Mouse (Mus musculus): ENCODE data around the gene Stx6. TPM values are rescaled to one million over a fixed set of nuclear protein-coding genes. Genes with fewer than 3 reads are reported as not detected.

Stx6 gene
- polyA plus RNA-seq, 1 experiment from 2014 or later: 9.0 TPM

DNA sequence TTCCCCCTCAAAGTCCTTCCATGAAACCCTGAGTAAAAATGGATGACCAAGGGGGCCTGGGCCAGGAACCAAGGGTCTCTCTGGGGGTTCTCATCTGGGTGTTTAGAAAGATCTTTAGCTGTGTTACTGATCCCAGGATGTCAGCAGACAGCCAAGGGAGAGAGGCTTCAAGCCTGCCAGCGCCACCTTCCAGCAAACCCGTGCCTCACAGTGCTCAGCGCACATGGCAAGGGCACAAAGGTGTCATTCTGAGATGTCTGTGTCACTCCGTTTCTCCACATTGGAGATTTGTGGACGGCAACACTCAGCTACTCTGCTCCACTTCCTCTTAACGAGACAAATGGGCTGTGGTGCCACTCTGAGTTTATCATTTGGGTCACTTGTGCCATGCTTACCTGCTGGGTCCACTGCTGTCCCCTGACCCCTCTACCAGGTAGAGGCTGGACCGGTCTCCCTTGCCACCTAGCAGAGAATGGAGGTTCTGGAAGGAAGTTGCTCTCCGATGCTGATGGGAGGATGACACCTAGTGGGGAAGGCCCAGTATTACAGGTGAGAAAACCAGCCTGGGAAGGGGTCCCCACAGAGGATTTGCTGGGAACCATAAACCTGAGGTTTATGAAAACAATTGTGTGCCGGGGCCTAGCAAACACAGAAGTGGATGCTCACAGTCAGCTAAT lies 59.5 kb downstream of the Stx6 start:
- ATAC-seq (ENCODE audit: insufficient read depth): no peak
- no peak overlapping the region for H3K4me2 ChIP-seq
- WGBS (ENCODE audit: insufficient replicate concordance): 38% methylated on average over 9 of the region's 9 CpGs
- no peak overlapping the region for H3K27ac ChIP-seq (replicated peaks)
- no peaks in the 10 kb centered on the region for H3K4me1 ChIP-seq (replicated peaks)
- H3K9ac ChIP-seq: no peak overlapping the region
- H3K36me3 ChIP-seq (replicated peaks): no peaks in the 10 kb centered on the region
- no peak overlapping the region for H3K4me3 ChIP-seq (replicated peaks)
- no peaks in the 10 kb centered on the region for H3K9me3 ChIP-seq (replicated peaks)
- H3K27me3 ChIP-seq: no peaks in the 10 kb centered on the region; the same call in 1 of the 2 replicates

DNA sequence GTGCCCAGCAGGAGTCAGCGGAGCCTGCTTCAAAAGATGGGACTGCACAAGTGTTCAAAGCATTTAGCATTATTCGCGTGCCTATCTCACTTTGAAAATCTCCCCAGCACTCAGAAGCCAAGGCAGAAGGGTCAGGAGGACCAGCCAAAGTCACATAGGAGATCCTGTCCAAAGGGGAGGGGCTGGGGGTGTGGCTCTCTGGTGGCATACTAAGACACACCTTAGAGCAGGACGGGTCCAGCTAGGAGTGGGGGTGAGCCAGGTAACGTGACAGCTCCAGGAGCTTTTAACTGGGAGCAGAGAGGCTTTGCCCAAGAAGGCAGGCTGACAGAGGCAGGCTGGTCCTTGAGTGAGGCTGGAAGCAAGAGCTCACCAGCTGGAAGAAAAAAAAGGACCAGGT lies 60.4 kb downstream of the Stx6 start:
- 58% methylated on average over 5 of the region's 5 CpGs for WGBS (ENCODE audit: insufficient replicate concordance)
- Histone ChIP-seq H3K4me2 (no peak overlapping the region), H3K27me3 (no peaks in the 10 kb centered on the region; the same call in 1 of the 2 replicates), H3K4me3 (replicated peaks) (no peak overlapping the region), H3K36me3 (replicated peaks) (no peaks in the 10 kb centered on the region), H3K27ac (replicated peaks) (no peak overlapping the region), H3K4me1 (replicated peaks) (peaks cover 9% of the 10 kb centered on the region), H3K9ac (no peak overlapping the region), H3K9me3 (replicated peaks) (no peaks in the 10 kb centered on the region)
- ATAC-seq (ENCODE audit: insufficient read depth): no peak

GRCm38 (mm10) chr1:155222101-155222669 lies 63.7 kb downstream of the Stx6 start:
- no peak overlapping the region for H3K9ac ChIP-seq
- ATAC-seq (ENCODE audit: insufficient read depth): no peak
- H3K36me3 ChIP-seq (replicated peaks): no peaks in the 10 kb centered on the region
- no peak overlapping the region for H3K4me3 ChIP-seq (replicated peaks)
- no peaks in the 10 kb centered on the region; the same call in 1 of the 2 replicates for H3K27me3 ChIP-seq
- peaks cover 15% of the 10 kb centered on the region for H3K4me1 ChIP-seq (replicated peaks)
- no peaks in the 10 kb centered on the region for H3K9me3 ChIP-seq (replicated peaks)
- 61% methylated on average over 11 of the region's 11 CpGs for WGBS (ENCODE audit: insufficient replicate concordance)
- no peak overlapping the region for H3K27ac ChIP-seq (replicated peaks)
- H3K4me2 ChIP-seq: no peak overlapping the region

DNA sequence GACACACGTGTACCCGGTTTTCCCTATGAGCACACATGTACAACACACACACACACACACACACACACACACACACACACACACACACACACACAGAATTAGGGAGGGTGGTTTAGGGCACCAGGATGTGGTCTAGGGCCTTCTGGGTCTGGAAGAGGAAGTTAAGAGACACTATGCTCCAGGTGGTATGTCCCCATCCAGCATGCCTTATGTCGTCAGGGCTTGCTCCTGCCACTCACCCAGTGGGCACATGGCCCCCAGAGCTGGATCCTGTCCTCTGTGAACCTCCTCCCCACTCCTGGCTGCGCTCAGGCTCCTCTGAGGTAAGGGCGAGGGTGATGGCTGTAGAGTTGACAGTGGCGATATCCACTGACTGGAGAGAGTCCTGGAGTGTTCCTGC lies 64.5 kb downstream of the Stx6 start:
- ATAC-seq (ENCODE audit: insufficient read depth): peak; percentile 27; the same call in 1 of the 2 replicates
- no peaks in the 10 kb centered on the region for H3K36me3 ChIP-seq (replicated peaks)
- no peak overlapping the region for H3K9ac ChIP-seq
- H3K4me1 ChIP-seq (replicated peaks): peaks cover 15% of the 10 kb centered on the region
- 31% methylated on average over 6 of the region's 6 CpGs for WGBS (ENCODE audit: insufficient replicate concordance)
- H3K4me3 ChIP-seq (replicated peaks): no peak overlapping the region
- H3K27ac ChIP-seq (replicated peaks): no peak overlapping the region
- H3K27me3 ChIP-seq: no peaks in the 10 kb centered on the region
- H3K9me3 ChIP-seq (replicated peaks): no peaks in the 10 kb centered on the region
- H3K4me2 ChIP-seq: peak overlapping the region; percentile 75

GRCm38 (mm10) chr1:155223849-155224554 lies 65.5 kb downstream of the Stx6 start:
- no peaks in the 10 kb centered on the region for H3K9me3 ChIP-seq (replicated peaks)
- ATAC-seq (ENCODE audit: insufficient read depth): peak; percentile 69
- H3K27me3 ChIP-seq: no peaks in the 10 kb centered on the region
- no peaks in the 10 kb centered on the region for H3K36me3 ChIP-seq (replicated peaks)
- 7% methylated on average over 16 of the region's 16 CpGs for WGBS (ENCODE audit: insufficient replicate concordance)
- H3K27ac ChIP-seq (replicated peaks): no peak overlapping the region
- H3K9ac ChIP-seq: peak overlapping the region; percentile 46; the same call in 1 of the 2 replicates
- peaks cover 15% of the 10 kb centered on the region for H3K4me1 ChIP-seq (replicated peaks)
- H3K4me3 ChIP-seq (replicated peaks): peak overlapping the region; percentile 43
- peak overlapping the region; percentile 75 for H3K4me2 ChIP-seq

GRCm38 (mm10) chr1:155229464-155230411 lies 71.2 kb downstream of the Stx6 start:
- Histone ChIP-seq H3K9ac (no peak overlapping the region), H3K9me3 (replicated peaks) (no peaks in the 10 kb centered on the region), H3K36me3 (replicated peaks) (no peaks in the 10 kb centered on the region), H3K4me3 (replicated peaks) (no peak overlapping the region), H3K4me1 (replicated peaks) (no peaks in the 10 kb centered on the region), H3K27me3 (no peaks in the 10 kb centered on the region), H3K27ac (replicated peaks) (no peak overlapping the region), H3K4me2 (no peak overlapping the region)
- 51% methylated on average over 14 of the region's 14 CpGs for WGBS (ENCODE audit: insufficient replicate concordance)
- ATAC-seq (ENCODE audit: insufficient read depth): no peak

- no peak for ATAC-seq (ENCODE audit: insufficient read depth)
- 72% methylated on average over 12 of the region's 12 CpGs for WGBS (ENCODE audit: insufficient replicate concordance)
- no peak overlapping the region for H3K27ac ChIP-seq (replicated peaks)
- no peak overlapping the region for H3K9ac ChIP-seq
- H3K9me3 ChIP-seq (replicated peaks): no peaks in the 10 kb centered on the region
- no peaks in the 10 kb centered on the region for H3K4me1 ChIP-seq (replicated peaks)
- no peaks in the 10 kb centered on the region for H3K36me3 ChIP-seq (replicated peaks)
- no peak overlapping the region for H3K4me3 ChIP-seq (replicated peaks)
- no peak overlapping the region for H3K4me2 ChIP-seq
- H3K27me3 ChIP-seq: peaks cover 6% of the 10 kb centered on the region; the same call in 1 of the 2 replicates
Observed at GRCm38 (mm10) chr1:155232385-155232784, 73.9 kb downstream of the Stx6 start.

- no peaks in the 10 kb centered on the region for H3K36me3 ChIP-seq (replicated peaks)
- H3K27ac ChIP-seq (replicated peaks): no peak overlapping the region
- no peak overlapping the region for H3K4me2 ChIP-seq
- H3K27me3 ChIP-seq: peaks cover 6% of the 10 kb centered on the region; the same call in 1 of the 2 replicates
- no peaks in the 10 kb centered on the region for H3K4me1 ChIP-seq (replicated peaks)
- H3K9me3 ChIP-seq (replicated peaks): no peaks in the 10 kb centered on the region
- no peak overlapping the region for H3K9ac ChIP-seq
- ATAC-seq (ENCODE audit: insufficient read depth): no peak
- WGBS (ENCODE audit: insufficient replicate concordance): 71% methylated on average over 6 of the region's 6 CpGs
- no peak overlapping the region for H3K4me3 ChIP-seq (replicated peaks)
Observed at GRCm38 (mm10) chr1:155232786-155233185, 74.3 kb downstream of the Stx6 start.

DNA sequence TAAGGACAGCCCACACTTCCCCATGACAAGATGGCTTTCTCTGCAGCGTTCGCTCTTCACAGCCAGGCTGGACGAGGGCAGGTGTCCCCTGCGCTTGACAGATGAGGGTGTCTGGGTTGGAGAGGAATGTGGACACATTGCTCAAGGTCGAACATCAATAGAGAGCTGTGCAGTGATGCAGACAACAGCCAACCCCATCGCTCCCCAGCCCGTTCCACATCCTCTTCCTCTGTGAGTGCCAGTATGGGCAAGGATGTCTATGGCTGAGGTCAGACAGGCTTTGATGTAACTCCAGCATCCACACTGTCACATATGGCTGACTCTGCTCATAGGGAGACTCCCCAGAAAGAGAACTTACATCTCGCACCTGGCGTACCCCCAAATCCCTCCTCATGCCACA lies 74.9 kb downstream of the Stx6 start:
- 74% methylated on average over 9 of the region's 9 CpGs for WGBS (ENCODE audit: insufficient replicate concordance)
- H3K27ac ChIP-seq (replicated peaks): no peak overlapping the region
- no peak overlapping the region for H3K4me2 ChIP-seq
- no peaks in the 10 kb centered on the region for H3K9me3 ChIP-seq (replicated peaks)
- no peaks in the 10 kb centered on the region for H3K36me3 ChIP-seq (replicated peaks)
- no peak overlapping the region for H3K4me3 ChIP-seq (replicated peaks)
- no peak for ATAC-seq (ENCODE audit: insufficient read depth)
- H3K4me1 ChIP-seq (replicated peaks): no peaks in the 10 kb centered on the region
- no peak overlapping the region for H3K9ac ChIP-seq
- peaks cover 6% of the 10 kb centered on the region; the same call in 1 of the 2 replicates for H3K27me3 ChIP-seq

DNA sequence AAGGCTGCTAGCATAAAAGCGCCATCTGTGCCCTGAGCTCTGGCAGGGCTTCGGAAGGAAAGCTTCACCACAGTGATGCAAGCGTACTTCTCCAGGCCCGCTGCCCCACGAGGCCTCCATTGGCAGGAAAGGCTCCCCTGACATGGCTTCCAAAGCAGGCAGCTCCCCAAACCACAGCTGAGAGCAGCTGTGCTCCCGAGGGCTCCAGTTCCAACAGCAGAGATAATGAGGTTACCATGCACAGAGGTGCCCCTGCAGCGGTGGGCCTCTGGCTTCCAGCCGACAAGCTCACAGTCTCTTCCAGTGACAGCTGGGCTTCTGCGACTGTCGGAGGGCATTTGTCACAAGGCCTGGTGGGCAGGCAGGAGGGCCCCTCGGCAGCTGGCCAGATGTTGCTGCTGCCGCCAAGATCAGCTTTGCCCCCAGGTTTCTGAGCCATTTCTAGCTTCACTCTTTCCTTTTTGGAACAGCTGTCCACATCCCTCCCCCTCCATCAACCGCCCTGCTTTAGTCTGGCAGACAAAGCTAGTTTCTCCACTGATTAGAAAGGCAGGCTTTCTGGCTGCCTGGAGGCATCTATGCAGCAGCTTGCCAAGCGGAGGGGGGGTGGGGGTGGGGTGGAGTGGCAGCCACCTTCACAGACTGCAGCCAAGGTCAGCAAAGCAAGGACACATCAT lies 75.6 kb downstream of the Stx6 start:
- H3K4me1 ChIP-seq (replicated peaks): no peaks in the 10 kb centered on the region
- H3K36me3 ChIP-seq (replicated peaks): no peaks in the 10 kb centered on the region
- peaks cover 6% of the 10 kb centered on the region; the same call in 1 of the 2 replicates for H3K27me3 ChIP-seq
- H3K4me3 ChIP-seq (replicated peaks): no peak overlapping the region
- H3K27ac ChIP-seq (replicated peaks): no peak overlapping the region
- H3K9me3 ChIP-seq (replicated peaks): no peaks in the 10 kb centered on the region
- ATAC-seq (ENCODE audit: insufficient read depth): no peak
- H3K4me2 ChIP-seq: no peak overlapping the region
- H3K9ac ChIP-seq: no peak overlapping the region
- 40% methylated on average over 14 of the region's 14 CpGs for WGBS (ENCODE audit: insufficient replicate concordance)
